Mouse (Mus musculus) naive thymus-derived CD4-positive, alpha-beta T cell, adult 2 months (primary cell): Measurements from ENCODE around the gene Hspa8.
"Not testable (repeated sequence)": the region's sequence is repeated elsewhere in the genome, so short reads cannot be mapped to it uniquely, and the experiment has no call there.

Experiments used
- DNase-seq: peaks from one replicate; pipeline ENCODE4 v3.0.0-alpha.2; 2011; ENCODE audit warnings: low read depth

Hspa8 gene

GRCm38 (mm10) chr9:40784374-40784967 is 16.3 kb upstream of the Hspa8 start:
- DNase-seq: no peak

- no peak for DNase-seq
These were observed 15.3 kb upstream of the Hspa8 start for GRCm38 (mm10) chr9:40785452-40785851.

- not testable (repeated sequence) for DNase-seq
These were observed 14.0 kb upstream of the Hspa8 start for GRCm38 (mm10) chr9:40786820-40787219.

- no peak for DNase-seq
These were observed 8.7 kb upstream of the Hspa8 start for GRCm38 (mm10) chr9:40791864-40792633.

GRCm38 (mm10) chr9:40793581-40793980 is 7.2 kb upstream of the Hspa8 start:
- DNase-seq: no peak

GRCm38 (mm10) chr9:40794251-40794650 is 6.5 kb upstream of the Hspa8 start:
- DNase-seq: no peak

GRCm38 (mm10) chr9:40794926-40795325 is 5.9 kb upstream of the Hspa8 start:
- DNase-seq: no peak

GRCm38 (mm10) chr9:40795562-40795961 is 5.2 kb upstream of the Hspa8 start:
- no peak for DNase-seq

- no peak for DNase-seq
These were observed 4.7 kb upstream of the Hspa8 start for GRCm38 (mm10) chr9:40796054-40796453.

- no peak for DNase-seq
These were observed 2.4 kb upstream of the Hspa8 start for GRCm38 (mm10) chr9:40798247-40798960.

GRCm38 (mm10) chr9:40799112-40799511 is 1.7 kb upstream of the Hspa8 start:
- no peak for DNase-seq

- peak; percentile 77 for DNase-seq
These were observed 815 bp upstream of the Hspa8 start for GRCm38 (mm10) chr9:40799837-40800501.

- DNase-seq: not testable (repeated sequence)
These were observed 1.1 kb downstream of the Hspa8 start for GRCm38 (mm10) chr9:40801614-40802532.

- not testable (repeated sequence) for DNase-seq
These were observed 1.7 kb downstream of the Hspa8 start for GRCm38 (mm10) chr9:40802533-40802875.

- DNase-seq: not testable (repeated sequence)
These were observed 3.8 kb downstream of the Hspa8 start for GRCm38 (mm10) chr9:40804576-40804975.

GRCm38 (mm10) chr9:40805263-40805662 is 4.5 kb downstream of the Hspa8 start:
- peak; percentile 90 for DNase-seq

GRCm38 (mm10) chr9:40806440-40807288 is 5.9 kb downstream of the Hspa8 start:
- DNase-seq: peak; percentile 68

- DNase-seq: no peak
These were observed 6.6 kb downstream of the Hspa8 start for GRCm38 (mm10) chr9:40807289-40807920.

GRCm38 (mm10) chr9:40808061-40808906 is 7.5 kb downstream of the Hspa8 start:
- no peak for DNase-seq
